Mouse (Mus musculus) ES-Bruce4 (cell line): Measurements from ENCODE around the gene Cd302.

Experiments used
- EP300 ChIP-seq: IDR thresholded peaks from 2 replicates; pipeline ENCODE4 v1.6.1; 2011; ENCODE audit warnings: low read depth, low read length; ENCODE audit not compliant: insufficient read depth
- POLR2A ChIP-seq: IDR thresholded peaks from one replicate; pipeline ENCODE4 v1.8.1; 2011; ENCODE audit warnings: low read length; ENCODE audit not compliant: insufficient read depth

DNA sequence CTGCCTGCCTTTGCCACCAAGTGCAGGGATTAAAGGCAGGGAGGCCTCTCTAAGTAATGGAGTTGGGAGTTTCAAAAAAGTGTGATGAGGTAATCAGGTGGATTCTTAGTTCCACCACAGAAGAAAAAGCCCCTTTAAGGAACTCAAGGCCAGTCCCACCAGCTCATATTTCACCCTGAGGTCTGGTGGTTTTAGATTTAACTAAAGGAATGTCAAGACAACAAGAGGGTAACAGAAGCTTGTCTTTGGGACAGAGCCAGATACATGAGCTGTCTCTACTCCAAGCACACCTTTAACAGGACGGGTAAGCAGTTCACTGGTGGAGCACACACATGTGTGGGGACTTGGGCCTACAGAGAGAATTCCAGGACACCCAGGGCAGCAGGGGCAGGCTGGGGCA lies 16.7 kb downstream of the Cd302 start:
- no peak for TF ChIP-seq EP300
- TF ChIP-seq POLR2A, result no peak
